Mouse (Mus musculus) ES-E14 (cell line): ENCODE data around the gene Rpl13. TPM values are rescaled to one million over a fixed set of nuclear protein-coding genes. Genes with fewer than 3 reads are reported as not detected.
"Not testable (repeated sequence)": the region's sequence is repeated elsewhere in the genome, so short reads cannot be mapped to it uniquely, and the experiment has no call there.

Source experiments
- DNase-seq: peaks from one replicate; pipeline ENCODE4 v3.0.0-alpha.2; 2013; ENCODE audit warnings: low read depth, low spot score
- H3K27ac ChIP-seq: 2 replicates; pipeline ENCODE4 v1.5.1; 2012; ENCODE audit warnings: low read depth, mild to moderate bottlenecking, low read length, moderate library complexity, mixed read lengths; ENCODE audit not compliant: poor library complexity, insufficient read depth, severe bottlenecking
- H3K36me3 ChIP-seq: 2 replicates; pipeline ENCODE4 v1.6.1; 2012; ENCODE audit warnings: mild to moderate bottlenecking, low read length, moderate library complexity, mixed read lengths; ENCODE audit not compliant: control insufficient read depth, poor library complexity, insufficient read depth, severe bottlenecking
- H3K4me1 ChIP-seq, 2 experiments: fragments of 150-350 bp in 1 of 2; sonication (generic) in 1 of 2; 2 replicates each; pipeline ENCODE4 v1.6.1; 2012; ENCODE audit warnings: low read length in 2 of 2, mild to moderate bottlenecking in 1 of 2, mixed read lengths in 1 of 2; ENCODE audit not compliant: control insufficient read depth in 2 of 2, insufficient read depth in 2 of 2, poor library complexity in 1 of 2
- H3K4me3 ChIP-seq, 2 experiments: fragments of 150-350 bp in 1 of 2; sonication (generic) in 1 of 2; 2 replicates each; pipeline ENCODE4 v1.5.1; 2012; ENCODE audit warnings: low read length in 2 of 2, low read depth in 1 of 2, mild to moderate bottlenecking in 1 of 2, mixed read lengths in 1 of 2; ENCODE audit not compliant: insufficient read depth in 1 of 2, poor library complexity in 1 of 2, severe bottlenecking in 1 of 2
- H3K9ac ChIP-seq: 2 replicates; pipeline ENCODE4 v1.6.1; 2012; ENCODE audit warnings: low read depth, mild to moderate bottlenecking, low read length, mixed read lengths; ENCODE audit not compliant: poor library complexity, insufficient read depth, severe bottlenecking
- H3K9me3 ChIP-seq: fragments of 150-350 bp; sonication (generic); 2 replicates; pipeline ENCODE4 v1.6.1; 2012; ENCODE audit warnings: low read depth, mild to moderate bottlenecking, low read length; ENCODE audit not compliant: control insufficient read depth, insufficient read depth
- CHD2 ChIP-seq: IDR thresholded peaks from 2 replicates; pipeline ENCODE4 v1.6.1; 2014; ENCODE audit warnings: mild to moderate bottlenecking, low read depth, low read length, inconsistent platforms
- HCFC1 ChIP-seq: IDR thresholded peaks from 2 replicates; pipeline ENCODE4 v1.6.1; 2012; ENCODE audit warnings: low read length, inconsistent platforms, borderline replicate concordance; ENCODE audit not compliant: insufficient read depth
- MAFK ChIP-seq: IDR thresholded peaks from 2 replicates; pipeline ENCODE4 v1.6.1; 2014; ENCODE audit warnings: mild to moderate bottlenecking, low read depth, low read length, inconsistent platforms; ENCODE audit not compliant: insufficient read depth
- ZC3H11A ChIP-seq: IDR thresholded peaks from 2 replicates; pipeline ENCODE4 v1.6.1; 2012; ENCODE audit warnings: low read depth, mild to moderate bottlenecking, inconsistent platforms, low read length, borderline replicate concordance
- ZNF384 ChIP-seq: IDR thresholded peaks from 2 replicates; pipeline ENCODE4 v1.6.1; 2012; ENCODE audit warnings: low read depth, low read length, inconsistent platforms
- in situ Hi-C, 2 experiments: fragments of 600-800 bp; cut with MboI; formaldehyde crosslinking; loops; one replicate each; pipeline ENCODE4 v1.15.1; 2025; ENCODE audit warnings: low sequenced_read_pairs in 2 of 2, inconsistent platforms in 1 of 2; ENCODE audit not compliant: unreplicated experiment in 2 of 2
- total RNA-seq: library from RNA; depleted of rRNA; stranded (reverse); fragments of 300-350 nt; gene quantifications from 2 replicates; pipeline ENCODE4 v1.2.3, GENCODE M21; 2012

The Rpl13 gene
- total RNA-seq, 1 experiment: 2,912 TPM

- Histone ChIP-seq H3K9me3 (no peaks in the 10 kb centered on the region), H3K36me3 (peaks cover 24% of the 10 kb centered on the region), H3K4me1 (peaks cover 0 to 6% of the 10 kb centered on the region in 2 experiments; a peak in 2 of 4 replicates), H3K9ac (peak overlapping the region; percentile 26; the same call in 1 of the 2 replicates), H3K4me3 (no peak overlapping the region), H3K27ac (peak overlapping the region; percentile 17; the same call in 1 of the 2 replicates)
- TF ChIP-seq ZNF384 (no peak), HCFC1 (no peak), CHD2 (no peak), MAFK (no peak)
- in situ Hi-C loops: no loop called here
- no peak for DNase-seq
Measured at GRCm38 (mm10) chr8:123097786-123098584, 4.2 kb upstream of the Rpl13 start.

- no peak for DNase-seq
Measured at GRCm38 (mm10) chr8:123100288-123100687, 1.9 kb upstream of the Rpl13 start.

DNA sequence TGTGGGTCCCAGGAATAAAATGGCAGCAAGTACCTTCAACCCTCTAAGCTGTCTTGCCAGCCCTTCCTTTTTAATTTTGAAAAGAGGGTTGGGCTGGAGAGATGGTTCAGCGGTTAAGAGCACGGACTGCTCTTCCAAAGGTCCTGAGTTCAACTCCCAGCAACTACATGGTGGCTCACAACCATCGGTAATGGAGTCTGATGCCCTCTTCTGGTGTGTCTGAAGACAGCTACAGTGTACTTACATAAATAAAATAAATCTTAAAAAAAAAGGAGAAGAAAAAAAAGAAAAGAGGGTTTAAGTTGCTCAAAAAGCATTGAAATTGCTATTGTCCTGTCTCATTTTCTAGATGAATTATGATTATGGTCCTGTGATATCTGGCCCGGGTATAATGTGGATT, 906 bp upstream of the Rpl13 start:
- H3K27ac ChIP-seq: peak overlapping the region; percentile 80; the same call in 1 of the 2 replicates
- H3K36me3 ChIP-seq: peaks cover 32% of the 10 kb centered on the region
- peak overlapping the region; percentile 81; the same call in 1 of the 2 replicates for H3K9ac ChIP-seq

More at GRCm38 (mm10) chr8:123100288-123100687, 1.9 kb upstream of the Rpl13 start:
- H3K9ac ChIP-seq: peak overlapping the region; percentile 35; the same call in 1 of the 2 replicates
- TF ChIP-seq ZNF384: peak; percentile 65
- no peak for TF ChIP-seq MAFK
- TF ChIP-seq ZC3H11A: no peak
- no peak for TF ChIP-seq HCFC1
- TF ChIP-seq CHD2: no peak
- H3K4me1 ChIP-seq: peaks cover 0 to 6% of the 10 kb centered on the region in 2 experiments; a peak in 2 of 4 replicates
- no peaks in the 10 kb centered on the region for H3K9me3 ChIP-seq
- H3K27ac ChIP-seq: peak overlapping the region; percentile 80; the same call in 1 of the 2 replicates
- H3K36me3 ChIP-seq: peaks cover 30% of the 10 kb centered on the region
- H3K4me3 ChIP-seq: peak overlapping the region in 1 of 2 experiments; percentile 38; a peak in 2 of 4 replicates
- in situ Hi-C loops: no loop called here

GRCm38 (mm10) chr8:123102855-123103254, 705 bp downstream of the Rpl13 start:
- DNase-seq, H3K4me1 ChIP-seq, H3K9me3 ChIP-seq, in situ Hi-C loops: not testable (repeated sequence)
- peak overlapping the region; percentile 99 for H3K9ac ChIP-seq
- peaks cover 32% of the 10 kb centered on the region for H3K36me3 ChIP-seq
- peak overlapping the region; percentile 83 for H3K27ac ChIP-seq
- peak overlapping the region; percentile 90 to 98 for H3K4me3 ChIP-seq

More for the DNA sequence above, 906 bp upstream of the Rpl13 start:
- Histone ChIP-seq H3K4me1 (peaks cover 0 to 6% of the 10 kb centered on the region in 2 experiments; a peak in 2 of 4 replicates), H3K9me3 (no peaks in the 10 kb centered on the region), H3K4me3 (peak overlapping the region; percentile 67 to 90; a peak in 3 of 4 replicates)
- no peak for TF ChIP-seq CHD2
- no peak for TF ChIP-seq ZNF384
- no peak for TF ChIP-seq ZC3H11A
- in situ Hi-C loops: no loop called here
- DNase-seq: no peak

DNA sequence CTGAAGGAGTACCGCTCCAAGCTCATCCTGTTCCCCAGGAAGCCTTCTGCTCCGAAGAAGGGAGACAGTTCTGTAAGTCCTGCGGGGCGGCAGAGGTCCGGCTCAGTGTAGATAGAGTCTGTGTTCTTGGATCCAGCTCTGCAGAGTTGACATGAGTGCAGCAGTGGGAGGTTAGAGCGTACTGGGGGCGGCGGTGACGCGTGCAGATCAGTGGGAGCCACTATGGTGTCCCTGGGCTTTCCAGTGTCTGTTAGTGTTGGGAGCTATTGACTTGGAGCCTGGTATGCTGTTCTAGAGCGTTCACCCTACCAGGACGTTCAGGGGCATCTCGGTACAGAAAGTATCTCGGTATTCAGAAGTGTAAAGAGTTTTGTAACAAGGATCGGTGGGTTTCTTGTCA, 1.1 kb downstream of the Rpl13 start:
- DNase-seq: no peak
- Histone ChIP-seq H3K4me3 (peak overlapping the region; percentile 90 to 98), H3K27ac (peak overlapping the region; percentile 83), H3K9ac (peak overlapping the region; percentile 99), H3K36me3 (peaks cover 30% of the 10 kb centered on the region), H3K9me3 (no peaks in the 10 kb centered on the region), H3K4me1 (peaks cover 0 to 3% of the 10 kb centered on the region in 2 experiments; a peak in 2 of 4 replicates)
- in situ Hi-C loops: no loop called here
- TF ChIP-seq ZNF384: no peak
- TF ChIP-seq ZC3H11A: no peak
- TF ChIP-seq MAFK: no peak
- TF ChIP-seq CHD2: no peak
- TF ChIP-seq HCFC1: no peak
